8 mouse cellular contexts compared by ENCODE assay signal in genomic region chr15:25758500-25759086, GRCm38 (mm10).
A peak's percentile ranks its signal among the peaks of the same experiment; 100 is the strongest.
DNase-seq lines count a peak whose midpoint lies in the region; ATAC-seq and TF ChIP-seq lines count a peak whose summit lies in the region.

No protein-coding gene starts in this region.

- peaks cover 39% of the 10 kb centered on the region for H3K4me1 ChIP-seq in lung, embryonic 15.5 days

- no peaks in the 10 kb centered on the region for H3K9me3 ChIP-seq in lung, embryonic 15.5 days

- intact Hi-C loops in gastrocnemius, adult 2 months (cut with DNase I): no loop called here

- H3K27ac ChIP-seq in lung, embryonic 15.5 days: peak overlapping the region; percentile 97
- no peak overlapping the region for H3K27ac ChIP-seq in gastrocnemius, adult 2 months

- H3K4me3 ChIP-seq in lung, embryonic 15.5 days: peak overlapping the region; percentile 30
- no peak overlapping the region for H3K4me3 ChIP-seq in gastrocnemius, adult 2 months

- peak; percentile 30 for DNase-seq in right cerebral cortex, postnatal 4 days
- no peak for DNase-seq in right cerebral cortex, postnatal 14 days
- DNase-seq in kidney, adult 18-20 months: peak; percentile 74
- DNase-seq in urinary bladder, postnatal 14 days (ENCODE audit: low spot score): peak; percentile 87
- no peak for DNase-seq in gastrocnemius, adult 2 months
- DNase-seq in MN1 (ENCODE audit: low spot score): no peak
- DNase-seq in adrenal gland, adult 18-20 months (ENCODE audit: low spot score in 2 of 2): no peak

- 0 out of 2 replicates have a peak overlapping the region, but pooled peaks have one; percentile 1 for H3K9ac ChIP-seq in lung, embryonic 15.5 days

- peaks cover 4% of the 10 kb centered on the region for H3K36me3 ChIP-seq in lung, embryonic 15.5 days

- ATAC-seq in lung, embryonic 15.5 days (ENCODE audit: borderline replicate concordance, extremely low read depth, low FRiP score, low TSS enrichment): peak; percentile 88

- peak overlapping the region; percentile 50 for H3K4me2 ChIP-seq in lung, embryonic 15.5 days

- no peaks in the 10 kb centered on the region for H3K27me3 ChIP-seq in lung, embryonic 15.5 days

- TF ChIP-seq CTCF in gastrocnemius, adult 2 months (IDR thresholded peaks at IDR 0.05): no peak

- 59% methylated on average over 15 of the region's 15 CpGs for WGBS in lung, embryonic 15.5 days

Comparison
In these comparisons a context has a peak if more than half of its experiments do, and no peak if none do; other contexts are left out.
1. DNase-seq: peak in right cerebral cortex, postnatal 4 days (single experiment), kidney, adult 18-20 months (single experiment) and urinary bladder, postnatal 14 days (single experiment); none in right cerebral cortex, postnatal 14 days (single experiment), gastrocnemius, adult 2 months (single experiment), MN1 (single experiment) and adrenal gland, adult 18-20 months (0 of 2).